Mouse (Mus musculus) forebrain, embryonic 12.5 days (tissue): ENCODE data around the gene Pfkfb4. TPM values are rescaled to one million over a fixed set of nuclear protein-coding genes. Genes with fewer than 3 reads are reported as not detected.

Source experiments
- ATAC-seq: fragments of 200-750 bp; cut with Nextera tagmentation; 2 replicates; pipeline ENCODE4 v1.8.0; 2017; ENCODE audit warnings: moderate TSS enrichment; ENCODE audit not compliant: low FRiP score
- H3K27ac ChIP-seq: fragments of 300-500 bp; sonication (generic); 2 replicates; pipeline ENCODE4 v1.5.1; 2016; ENCODE audit warnings: mild to moderate bottlenecking
- H3K27me3 ChIP-seq: fragments of 300-500 bp; sonication (generic); 2 replicates; pipeline ENCODE4 v1.6.1; 2016; ENCODE audit warnings: mild to moderate bottlenecking
- H3K36me3 ChIP-seq: fragments of 300-500 bp; sonication (generic); replicated peaks from 2 replicates; pipeline ENCODE4 v1.6.1; 2016; ENCODE audit warnings: mild to moderate bottlenecking
- H3K4me1 ChIP-seq: fragments of 300-500 bp; sonication (generic); 2 replicates; pipeline ENCODE4 v1.6.1; 2016
- H3K4me2 ChIP-seq: fragments of 300-500 bp; sonication (generic); 2 replicates; pipeline ENCODE4 v1.6.1; 2016; ENCODE audit warnings: mild to moderate bottlenecking, moderate library complexity
- H3K4me3 ChIP-seq: fragments of 300-500 bp; sonication (generic); replicated peaks from 2 replicates; pipeline ENCODE4 v1.5.1; 2016; ENCODE audit warnings: mild to moderate bottlenecking
- H3K9ac ChIP-seq: fragments of 300-500 bp; sonication (generic); 2 replicates; pipeline ENCODE4 v1.6.1; 2016; ENCODE audit warnings: mild to moderate bottlenecking
- H3K9me3 ChIP-seq: fragments of 300-500 bp; sonication (generic); 2 replicates; pipeline ENCODE4 v1.6.1; 2016
- WGBS: fragments of 180-500 bp; shearing (Covaris S2); methylation state at CpG from one replicate; pipeline ENCODE4 v1.1.7; 2016; 5-methylcytosine and 5-hydroxymethylcytosine counted together
- microRNA counts: library from miRNA; unstranded; fragments of <30 nt; microRNA quantifications from one replicate; lab custom pipeline; 2017
- microRNA-seq: library from miRNA; unstranded; fragments of <30 nt; microRNA quantifications from one replicate; pipeline ENCODE4, GENCODE M21; 2017
- polyA plus RNA-seq: library from polyadenylated mRNA; unstranded; fragments of >200 nt; fragmentation: Nextera tagmentation; extraction: Ambion mirVana; gene quantifications from 2 replicates; pipeline ENCODE4 v1.2.1, GENCODE M21; 2016

The Pfkfb4 gene
- polyA plus RNA-seq, 1 experiment from 2014 or later, result 18.4 TPM

GRCm38 (mm10) chr9:109080516-109080915 is 88.9 kb downstream of the Pfkfb4 start:
- Histone ChIP-seq H3K4me3 (no peak overlapping the region), H3K9ac (no peak overlapping the region), H3K36me3 (peaks cover 22% of the 10 kb centered on the region), H3K4me2 (peak overlapping the region; percentile 94; the same call in 1 of the 2 replicates), H3K27me3 (no peaks in the 10 kb centered on the region), H3K27ac (no peak overlapping the region), H3K9me3 (no peaks in the 10 kb centered on the region), H3K4me1 (peaks cover 20% of the 10 kb centered on the region)
- ATAC-seq, result no peak
- WGBS, result 93% methylated on average over 3 of the region's 3 CpGs

GRCm38 (mm10) chr9:109081749-109082123 is 90.2 kb downstream of the Pfkfb4 start:
- Histone ChIP-seq H3K4me2 (peak overlapping the region; percentile 94), H3K9ac (peak overlapping the region; percentile 83), H3K27ac (peak overlapping the region; percentile 75), H3K36me3 (peaks cover 22% of the 10 kb centered on the region), H3K4me1 (peaks cover 20% of the 10 kb centered on the region), H3K9me3 (no peaks in the 10 kb centered on the region), H3K27me3 (no peaks in the 10 kb centered on the region), H3K4me3 (peak overlapping the region; percentile 68)
- 10% methylated on average over 11 of the region's 11 CpGs for WGBS
- peak; percentile 25; the same call in 1 of the 2 replicates for ATAC-seq

MicroRNA genes within 50 kb of the gene (microRNA counts, 519-probe panel; counts per million panel counts)
- not detected for microRNA mmu-miR-711 (lab: Ali Mortazavi, UCI)

Small RNA genes within 50 kb of the gene (microRNA-seq; reads per million reads assigned to microRNA genes)
- not detected for gene Mir711

Other genes starting within 250 kb of the Pfkfb4 start
- gene Ip6k2, start 208.0 kb upstream of the Pfkfb4 start, polyA plus RNA-seq, result 124 and 140 TPM in 2 replicates
- 14.3 and 17.3 TPM in 2 replicates for gene Nckipsd, start 183.4 kb upstream of the Pfkfb4 start, polyA plus RNA-seq
- gene Celsr3, start 165.5 kb upstream of the Pfkfb4 start, polyA plus RNA-seq, result 13.0 and 14.2 TPM in 2 replicates
- gene Slc26a6, start 138.5 kb upstream of the Pfkfb4 start, polyA plus RNA-seq, result 12.4 and 13.1 TPM in 2 replicates
- gene Tmem89, start 77.2 kb upstream of the Pfkfb4 start, polyA plus RNA-seq, result not detected in 2 replicates
- 353 and 359 TPM in 2 replicates for gene Uqcrc1, start 55.1 kb upstream of the Pfkfb4 start, polyA plus RNA-seq
- 2.2 and 3.2 TPM in 2 replicates for gene Col7a1, start 38.2 kb upstream of the Pfkfb4 start, polyA plus RNA-seq
- gene Ucn2, start 5.8 kb upstream of the Pfkfb4 start, polyA plus RNA-seq, result not detected in 2 replicates
- 35.6 and 37.3 TPM in 2 replicates for gene Shisa5, start 46.8 kb downstream of the Pfkfb4 start, polyA plus RNA-seq
- gene Trex1, start 68.0 kb downstream of the Pfkfb4 start, polyA plus RNA-seq, result 8.4 and 8.9 TPM in 2 replicates
- 32.4 and 32.5 TPM in 2 replicates for gene Atrip, start 82.3 kb downstream of the Pfkfb4 start, polyA plus RNA-seq
- 13.9 and 14.9 TPM in 2 replicates for gene Ccdc51, start 90.7 kb downstream of the Pfkfb4 start, polyA plus RNA-seq
- gene Tma7, start 90.8 kb downstream of the Pfkfb4 start, polyA plus RNA-seq, result 734 and 744 TPM in 2 replicates
- gene Plxnb1, start 103.6 kb downstream of the Pfkfb4 start, polyA plus RNA-seq, result 39.9 and 44.4 TPM in 2 replicates
- not detected in 2 replicates for gene Fbxw21, start 170.3 kb downstream of the Pfkfb4 start, polyA plus RNA-seq
- gene Fbxw13, start 204.2 kb downstream of the Pfkfb4 start, polyA plus RNA-seq, result not detected in 2 replicates
- gene Fbxw20, start 243.0 kb downstream of the Pfkfb4 start, polyA plus RNA-seq, result not detected in 2 replicates